Mouse (Mus musculus): Measurements from ENCODE around the gene Arr3. TPM values are rescaled to one million over a fixed set of nuclear protein-coding genes. Genes with fewer than 3 reads are reported as not detected.

Arr3 gene
- polyA plus RNA-seq (2014; fragmentation: Nextera tagmentation; extraction: Ambion mirVana), result 0.59 and 0.66 TPM in 2 replicates

DNA sequence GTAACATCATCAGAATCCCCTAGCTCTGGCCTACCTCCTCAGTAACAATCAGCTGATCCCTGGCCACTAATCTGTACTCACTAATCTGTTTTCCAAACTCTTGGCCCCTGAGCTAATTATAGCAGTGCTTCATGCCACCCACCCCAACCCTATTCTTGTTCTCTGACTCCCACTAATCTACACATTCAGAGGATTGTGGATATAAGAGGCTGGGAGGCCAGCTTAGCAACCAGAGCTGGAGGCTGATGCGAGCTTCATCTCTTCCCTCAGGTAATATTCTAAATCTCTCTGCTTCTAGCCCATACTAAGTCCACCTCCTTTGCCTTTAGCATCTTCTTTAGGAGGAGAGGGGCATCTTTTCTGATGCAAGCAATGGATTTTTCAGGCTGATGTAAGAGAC lies at the start of gene Arr3:
Arr3 (plus strand) TSS at position 184 of the 400 bp plus-strand sequence.
- no peak within 1 kb of the TSS for H3K4me3 ChIP-seq (ENCODE audit: low read depth, low read length)
- no peaks in the 10 kb centered on the region for H3K36me3 ChIP-seq (ENCODE audit: control insufficient read depth, insufficient read depth, low read length)
- H3K9me3 ChIP-seq (replicated peaks; ENCODE audit: control insufficient read depth, low read length), result no peaks in the 10 kb centered on the region
- no peak within 1 kb of the TSS for H3K27ac ChIP-seq (ENCODE audit: low read depth, low read length)
- 0 out of 2 replicates have a peak, but pooled peaks cover 5% of the 10 kb centered on the region for H3K27me3 ChIP-seq (ENCODE audit: control insufficient read depth, insufficient read depth, low read length)
- WGBS (ENCODE audit: insufficient replicate concordance), result 73% methylated on average over 1 of the region's 1 CpGs
- no peaks in the 10 kb centered on the region for H3K4me1 ChIP-seq (ENCODE audit: control insufficient read depth, insufficient read depth, low read length)
- no peak within 1 kb of the TSS for H3K9ac ChIP-seq (ENCODE audit: low read depth, low read length)
- ATAC-seq (replicated peaks; ENCODE audit: insufficient number of reproducible peaks, low FRiP score, low TSS enrichment), result no peak
- no peak within 1 kb of the TSS for H3K4me2 ChIP-seq

- ATAC-seq (replicated peaks; ENCODE audit: insufficient number of reproducible peaks, low FRiP score, low TSS enrichment), result no peak
- Histone ChIP-seq H3K4me3 (ENCODE audit: low read depth, low read length) (no peak overlapping the region), H3K9ac (ENCODE audit: low read depth, low read length) (no peak overlapping the region), H3K4me1 (ENCODE audit: control insufficient read depth, insufficient read depth, low read length) (no peaks in the 10 kb centered on the region), H3K36me3 (ENCODE audit: control insufficient read depth, insufficient read depth, low read length) (no peaks in the 10 kb centered on the region), H3K27ac (ENCODE audit: low read depth, low read length) (no peak overlapping the region), H3K4me2 (no peak overlapping the region), H3K9me3 (replicated peaks; ENCODE audit: control insufficient read depth, low read length) (no peaks in the 10 kb centered on the region), H3K27me3 (ENCODE audit: control insufficient read depth, insufficient read depth, low read length) (no peaks in the 10 kb centered on the region)
- WGBS (ENCODE audit: insufficient replicate concordance), result 78% methylated on average over 3 of the region's 3 CpGs
Observed at GRCm38 (mm10) chrX:100556026-100556425, 49.3 kb upstream of the Arr3 start.

GRCm38 (mm10) chrX:100565696-100566095 lies 39.6 kb upstream of the Arr3 start:
- WGBS (ENCODE audit: insufficient replicate concordance), result 79% methylated on average over 3 of the region's 3 CpGs
- Histone ChIP-seq H3K36me3 (ENCODE audit: control insufficient read depth, insufficient read depth, low read length) (no peaks in the 10 kb centered on the region), H3K27ac (ENCODE audit: low read depth, low read length) (no peak overlapping the region), H3K4me2 (no peak overlapping the region), H3K4me1 (ENCODE audit: control insufficient read depth, insufficient read depth, low read length) (no peaks in the 10 kb centered on the region), H3K9ac (ENCODE audit: low read depth, low read length) (no peak overlapping the region), H3K9me3 (replicated peaks; ENCODE audit: control insufficient read depth, low read length) (no peaks in the 10 kb centered on the region), H3K27me3 (ENCODE audit: control insufficient read depth, insufficient read depth, low read length) (no peaks in the 10 kb centered on the region), H3K4me3 (ENCODE audit: low read depth, low read length) (no peak overlapping the region)
- ATAC-seq (replicated peaks; ENCODE audit: insufficient number of reproducible peaks, low FRiP score, low TSS enrichment), result no peak

GRCm38 (mm10) chrX:100571951-100572350 lies 33.3 kb upstream of the Arr3 start, which contains the start of gene Awat1:
Awat1 (plus strand) TSS chrX:100572251.
- WGBS (ENCODE audit: insufficient replicate concordance), result 82% methylated on average over 1 of the region's 1 CpGs

GRCm38 (mm10) chrX:100594791-100595190 lies 10.5 kb upstream of the Arr3 start, which contains the start of gene P2ry4:
P2ry4 (minus strand) TSS chrX:100594869.
- H3K4me3 ChIP-seq (ENCODE audit: low read depth, low read length), result no peak within 1 kb of the TSS
- no peaks in the 10 kb centered on the region for H3K27me3 ChIP-seq (ENCODE audit: control insufficient read depth, insufficient read depth, low read length)
- no peaks in the 10 kb centered on the region for H3K4me1 ChIP-seq (ENCODE audit: control insufficient read depth, insufficient read depth, low read length)
- no peak within 1 kb of the TSS for H3K4me2 ChIP-seq
- 57% methylated on average over 4 of the region's 4 CpGs for whole genome bisulfite sequencing (ENCODE audit: insufficient replicate concordance)
- no peak within 1 kb of the TSS for H3K9ac ChIP-seq (ENCODE audit: low read depth, low read length)
- ATAC-seq (replicated peaks; ENCODE audit: insufficient number of reproducible peaks, low FRiP score, low TSS enrichment), result no peak
- no peaks in the 10 kb centered on the region for H3K36me3 ChIP-seq (ENCODE audit: control insufficient read depth, insufficient read depth, low read length)
- no peaks in the 10 kb centered on the region for H3K9me3 ChIP-seq (replicated peaks; ENCODE audit: control insufficient read depth, low read length)
- no peak within 1 kb of the TSS for H3K27ac ChIP-seq (ENCODE audit: low read depth, low read length)

More at GRCm38 (mm10) chrX:100571951-100572350, 33.3 kb upstream of the Arr3 start, which contains the start of gene Awat1:
- H3K4me1 ChIP-seq (ENCODE audit: control insufficient read depth, insufficient read depth, low read length), result no peaks in the 10 kb centered on the region
- H3K9me3 ChIP-seq (replicated peaks; ENCODE audit: control insufficient read depth, low read length), result no peaks in the 10 kb centered on the region
- no peak within 1 kb of the TSS for H3K4me2 ChIP-seq
- no peak for ATAC-seq (replicated peaks; ENCODE audit: insufficient number of reproducible peaks, low FRiP score, low TSS enrichment)
- H3K9ac ChIP-seq (ENCODE audit: low read depth, low read length), result no peak within 1 kb of the TSS
- no peak within 1 kb of the TSS for H3K4me3 ChIP-seq (ENCODE audit: low read depth, low read length)
- H3K27ac ChIP-seq (ENCODE audit: low read depth, low read length), result no peak within 1 kb of the TSS
- H3K27me3 ChIP-seq (ENCODE audit: control insufficient read depth, insufficient read depth, low read length), result no peaks in the 10 kb centered on the region
- H3K36me3 ChIP-seq (ENCODE audit: control insufficient read depth, insufficient read depth, low read length), result no peaks in the 10 kb centered on the region

DNA sequence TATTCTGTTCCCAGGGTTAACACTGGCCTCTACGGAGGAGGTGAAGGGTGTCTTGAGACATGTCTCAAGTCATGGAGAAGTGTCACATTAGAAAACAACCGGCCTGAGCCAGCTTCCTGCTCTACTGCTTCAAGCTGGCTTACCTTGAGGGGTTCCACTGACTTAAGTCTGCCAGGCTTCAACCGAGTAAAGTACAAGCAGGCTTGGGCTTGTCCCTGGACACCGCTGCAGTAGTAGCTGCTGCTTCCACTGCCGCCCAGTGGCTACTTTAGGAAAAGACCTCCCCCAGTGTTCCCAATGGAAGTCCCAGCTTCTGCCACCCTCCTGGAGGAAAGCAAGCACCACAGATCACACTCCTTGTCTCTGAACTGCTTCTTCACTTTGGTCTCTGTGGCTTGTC lies 7.9 kb upstream of the Arr3 start:
- Histone ChIP-seq H3K27me3 (ENCODE audit: control insufficient read depth, insufficient read depth, low read length) (no peaks in the 10 kb centered on the region), H3K9ac (ENCODE audit: low read depth, low read length) (no peak overlapping the region), H3K4me3 (ENCODE audit: low read depth, low read length) (no peak overlapping the region), H3K4me2 (no peak overlapping the region), H3K4me1 (ENCODE audit: control insufficient read depth, insufficient read depth, low read length) (no peaks in the 10 kb centered on the region), H3K27ac (ENCODE audit: low read depth, low read length) (no peak overlapping the region), H3K36me3 (ENCODE audit: control insufficient read depth, insufficient read depth, low read length) (no peaks in the 10 kb centered on the region), H3K9me3 (replicated peaks; ENCODE audit: control insufficient read depth, low read length) (no peaks in the 10 kb centered on the region)
- 23% methylated on average over 5 of the region's 5 CpGs for whole genome bisulfite sequencing (ENCODE audit: insufficient replicate concordance)
- ATAC-seq (replicated peaks; ENCODE audit: insufficient number of reproducible peaks, low FRiP score, low TSS enrichment), result no peak

DNA sequence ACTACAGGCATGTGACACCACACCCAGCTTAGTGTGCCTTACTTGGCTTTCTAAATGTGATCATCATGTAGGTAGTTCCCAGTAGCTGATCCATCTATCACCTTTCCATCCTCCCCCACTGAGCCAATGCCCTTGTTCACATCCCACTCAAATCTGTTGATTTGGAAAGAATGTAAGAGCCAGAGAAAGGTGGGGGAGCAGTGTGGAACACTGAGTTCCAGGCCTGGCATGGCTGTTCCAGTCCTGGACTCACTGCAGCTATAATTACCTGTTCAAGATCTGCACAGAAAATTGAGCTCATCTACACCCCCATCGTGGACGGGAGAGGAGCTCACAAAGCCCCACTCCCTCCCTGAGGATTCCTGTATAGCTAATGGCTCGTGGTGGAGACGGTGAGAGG lies 5.5 kb upstream of the Arr3 start:
- no peak for ATAC-seq (replicated peaks; ENCODE audit: insufficient number of reproducible peaks, low FRiP score, low TSS enrichment)
- H3K9me3 ChIP-seq (replicated peaks; ENCODE audit: control insufficient read depth, low read length), result no peaks in the 10 kb centered on the region
- 65% methylated on average over 4 of the region's 4 CpGs for WGBS (ENCODE audit: insufficient replicate concordance)
- H3K27ac ChIP-seq (ENCODE audit: low read depth, low read length), result no peak overlapping the region
- no peaks in the 10 kb centered on the region for H3K4me1 ChIP-seq (ENCODE audit: control insufficient read depth, insufficient read depth, low read length)
- no peak overlapping the region for H3K9ac ChIP-seq (ENCODE audit: low read depth, low read length)
- H3K27me3 ChIP-seq (ENCODE audit: control insufficient read depth, insufficient read depth, low read length), result 0 out of 2 replicates have a peak, but pooled peaks cover 5% of the 10 kb centered on the region
- H3K4me3 ChIP-seq (ENCODE audit: low read depth, low read length), result no peak overlapping the region
- H3K4me2 ChIP-seq, result no peak overlapping the region
- H3K36me3 ChIP-seq (ENCODE audit: control insufficient read depth, insufficient read depth, low read length), result no peaks in the 10 kb centered on the region

DNA sequence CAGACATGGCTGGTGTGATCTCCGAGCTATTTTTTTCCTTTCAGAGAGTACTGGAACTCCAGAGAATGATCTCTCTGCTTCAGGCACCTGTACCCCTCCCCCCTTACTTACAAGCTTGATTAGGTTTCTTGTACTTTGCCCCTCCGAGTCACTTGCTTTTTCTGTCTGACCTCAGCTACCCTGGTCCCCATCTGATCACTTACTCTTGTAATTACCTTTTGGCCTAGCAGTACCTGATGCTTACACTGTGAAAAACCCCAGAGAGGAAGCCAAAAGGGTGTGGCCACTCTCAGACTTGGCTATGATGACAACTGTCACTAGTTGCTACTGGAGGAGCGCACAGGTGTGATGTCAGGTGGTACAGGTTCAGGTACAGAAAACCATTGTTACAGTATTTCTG lies 13.2 kb downstream of the Arr3 start:
- Histone ChIP-seq H3K9ac (ENCODE audit: low read depth, low read length) (no peak overlapping the region), H3K9me3 (replicated peaks; ENCODE audit: control insufficient read depth, low read length) (no peaks in the 10 kb centered on the region), H3K4me3 (ENCODE audit: low read depth, low read length) (no peak overlapping the region), H3K27me3 (ENCODE audit: control insufficient read depth, insufficient read depth, low read length) (0 out of 2 replicates have a peak, but pooled peaks cover 2% of the 10 kb centered on the region), H3K36me3 (ENCODE audit: control insufficient read depth, insufficient read depth, low read length) (no peaks in the 10 kb centered on the region), H3K4me1 (ENCODE audit: control insufficient read depth, insufficient read depth, low read length) (no peaks in the 10 kb centered on the region), H3K27ac (ENCODE audit: low read depth, low read length) (no peak overlapping the region), H3K4me2 (no peak overlapping the region)
- ATAC-seq (replicated peaks; ENCODE audit: insufficient number of reproducible peaks, low FRiP score, low TSS enrichment), result no peak
- WGBS (ENCODE audit: insufficient replicate concordance), result 52% methylated on average over 3 of the region's 3 CpGs

GRCm38 (mm10) chrX:100621366-100621765 lies 16.1 kb downstream of the Arr3 start:
- WGBS (ENCODE audit: insufficient replicate concordance), result 72% methylated on average over 2 of the region's 2 CpGs
- no peaks in the 10 kb centered on the region for H3K9me3 ChIP-seq (replicated peaks; ENCODE audit: control insufficient read depth, low read length)

More at GRCm38 (mm10) chrX:100621366-100621765, 16.1 kb downstream of the Arr3 start:
- no peak overlapping the region for H3K9ac ChIP-seq (ENCODE audit: low read depth, low read length)
- no peak overlapping the region for H3K4me2 ChIP-seq
- no peak for ATAC-seq (replicated peaks; ENCODE audit: insufficient number of reproducible peaks, low FRiP score, low TSS enrichment)
- no peaks in the 10 kb centered on the region; the same call in 1 of the 2 replicates for H3K36me3 ChIP-seq (ENCODE audit: control insufficient read depth, insufficient read depth, low read length)
- H3K4me1 ChIP-seq (ENCODE audit: control insufficient read depth, insufficient read depth, low read length), result no peaks in the 10 kb centered on the region
- H3K27me3 ChIP-seq (ENCODE audit: control insufficient read depth, insufficient read depth, low read length), result peaks cover 3% of the 10 kb centered on the region; the same call in 1 of the 2 replicates
- H3K27ac ChIP-seq (ENCODE audit: low read depth, low read length), result no peak overlapping the region
- H3K4me3 ChIP-seq (ENCODE audit: low read depth, low read length), result no peak overlapping the region
